Mouse (Mus musculus): ENCODE results near the gene Plcd3.
A peak's percentile ranks its signal among the peaks of the same experiment; 100 is the strongest.

Plcd3 gene

DNA sequence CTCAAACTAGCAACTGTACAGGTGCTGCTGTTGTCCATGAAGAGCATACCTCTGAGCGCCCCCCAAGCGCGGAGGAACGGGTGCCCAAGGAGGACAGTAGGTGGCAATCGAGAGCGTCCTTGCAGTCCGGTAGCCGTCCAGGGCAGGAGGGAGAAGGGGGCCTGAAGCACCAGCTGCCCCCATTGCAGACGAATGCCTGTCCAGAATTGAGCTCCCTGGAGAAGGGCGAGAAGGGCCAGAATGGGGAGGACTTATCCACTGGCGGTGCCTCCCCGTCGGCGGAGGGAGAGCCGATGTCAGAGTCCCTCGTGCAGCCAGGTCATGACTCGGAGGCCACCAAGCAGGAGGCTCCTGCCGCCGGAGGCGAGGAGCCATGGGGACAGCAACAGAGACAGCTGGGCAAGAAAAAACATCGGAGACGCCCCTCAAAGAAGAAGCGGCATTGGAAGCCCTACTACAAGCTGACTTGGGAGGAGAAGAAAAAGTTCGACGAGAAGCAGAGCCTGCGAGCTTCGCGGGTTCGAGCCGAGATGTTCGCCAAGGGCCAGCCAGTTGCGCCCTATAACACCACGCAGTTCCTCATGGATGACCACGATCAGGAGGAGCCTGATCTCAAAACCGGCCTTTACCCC lies 15.6 kb upstream of the Plcd3 start:
- peak; percentile 71 for DNase-seq

GRCm38 (mm10) chr11:103116008-103116818 lies 14.8 kb upstream of the Plcd3 start, which contains the start of gene Hexim1:
Hexim1 (plus strand) TSS chr11:103116231.
- DNase-seq: peak; percentile 100

- peak; percentile 84 for DNase-seq
Measured at GRCm38 (mm10) chr11:103115163-103116007, 13.9 kb upstream of the Plcd3 start.

GRCm38 (mm10) chr11:103114270-103114943 lies 12.9 kb upstream of the Plcd3 start:
- DNase-seq: no peak

DNA sequence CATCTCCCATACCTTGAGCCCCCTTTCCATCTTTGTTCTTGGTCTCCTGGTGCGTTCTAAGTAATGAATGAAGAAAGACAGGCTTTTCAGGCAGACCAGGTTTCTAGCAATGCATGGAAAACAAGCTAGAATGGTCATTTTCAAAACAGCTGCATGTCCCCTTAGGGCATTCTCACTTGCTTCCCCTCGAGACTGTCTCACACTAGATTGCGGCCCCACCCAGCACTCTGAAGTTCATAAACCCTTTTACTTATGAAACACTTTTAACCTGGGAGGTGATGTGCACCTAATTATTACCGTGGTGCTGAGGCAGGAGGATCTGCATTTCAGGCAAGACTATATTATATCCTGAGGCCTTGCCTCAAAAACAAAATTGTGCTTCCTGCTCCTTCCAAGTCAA lies 12.3 kb upstream of the Plcd3 start:
- DNase-seq: no peak

DNA sequence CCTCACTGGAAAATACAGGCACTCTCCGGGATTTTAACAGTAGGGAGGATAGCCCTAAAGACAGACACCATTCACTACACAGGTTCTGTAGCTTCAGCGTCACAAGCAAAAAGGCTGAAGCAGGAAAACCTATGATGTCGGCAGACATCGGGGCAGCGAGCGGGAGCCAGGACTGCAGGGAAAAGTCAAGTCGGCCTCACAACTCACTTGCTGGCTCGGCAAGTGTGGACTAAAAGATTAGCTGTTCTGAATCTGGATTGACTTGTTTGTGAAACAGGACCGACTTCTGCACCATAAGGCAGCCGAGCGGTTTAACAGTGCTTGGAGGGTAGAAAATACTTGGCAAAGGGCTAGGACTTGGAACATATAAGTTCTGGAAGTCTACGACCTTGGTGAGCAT lies 11.5 kb upstream of the Plcd3 start:
- DNase-seq: no peak

DNA sequence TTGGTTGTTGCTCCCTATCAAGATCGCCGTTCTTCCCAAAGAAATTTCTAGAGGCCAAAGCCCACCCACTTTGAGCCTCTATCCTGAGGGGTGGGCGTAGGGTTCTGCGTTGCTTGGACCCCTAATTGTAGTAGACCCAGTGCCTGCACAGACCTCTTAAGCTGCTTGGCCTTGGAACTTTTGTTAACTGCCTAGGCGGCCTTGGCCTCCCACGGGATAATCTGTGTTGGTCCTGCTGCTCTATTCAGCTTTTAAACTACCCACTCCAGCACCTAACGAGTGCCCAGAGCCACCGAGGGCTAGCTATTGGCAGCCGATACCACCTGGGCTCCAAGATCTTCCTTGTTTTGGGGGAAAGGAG lies 11.1 kb upstream of the Plcd3 start:
- no peak for DNase-seq

GRCm38 (mm10) chr11:103111881-103112551 lies 10.6 kb upstream of the Plcd3 start:
- DNase-seq: no peak

- no peak for DNase-seq
Measured at GRCm38 (mm10) chr11:103111301-103111700, 9.8 kb upstream of the Plcd3 start.

- no peak for DNase-seq
Measured at GRCm38 (mm10) chr11:103106386-103106785, 4.9 kb upstream of the Plcd3 start.

- no peak for DNase-seq
Measured at GRCm38 (mm10) chr11:103105810-103106209, 4.4 kb upstream of the Plcd3 start.

DNA sequence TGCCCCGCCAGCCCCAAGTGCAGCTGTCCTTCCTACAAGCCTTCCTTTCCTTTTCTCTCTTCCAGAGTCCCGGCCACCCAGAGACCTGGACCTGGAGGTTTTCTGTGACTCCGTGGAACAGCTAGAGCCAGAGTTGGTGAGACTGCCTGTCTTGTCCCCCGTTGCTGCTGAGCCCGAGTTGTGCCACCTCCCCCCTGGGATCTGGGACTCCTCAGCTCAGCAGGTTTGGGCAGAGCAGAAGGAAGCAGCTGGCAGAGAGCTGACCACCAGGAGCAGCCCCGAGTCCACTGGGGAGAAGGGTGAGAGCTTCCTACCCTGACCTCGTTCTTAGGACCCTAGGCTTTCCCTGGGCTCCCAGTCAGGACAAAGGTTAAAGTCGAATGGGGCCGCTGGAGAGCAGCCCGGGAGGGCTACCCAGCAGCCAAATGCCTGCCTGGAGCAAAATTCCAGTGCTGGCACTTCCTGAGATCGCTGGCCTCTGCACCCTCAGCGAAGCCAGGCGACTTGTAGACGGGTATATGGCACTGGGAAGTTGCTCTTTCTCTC lies 3.8 kb upstream of the Plcd3 start:
- DNase-seq: no peak

- DNase-seq: no peak
Measured at GRCm38 (mm10) chr11:103104469-103104868, 3.0 kb upstream of the Plcd3 start.

- no peak for DNase-seq
Measured at GRCm38 (mm10) chr11:103103621-103104020, 2.2 kb upstream of the Plcd3 start.

GRCm38 (mm10) chr11:103102725-103103349 lies 1.4 kb upstream of the Plcd3 start:
- DNase-seq: peak; percentile 97

DNA sequence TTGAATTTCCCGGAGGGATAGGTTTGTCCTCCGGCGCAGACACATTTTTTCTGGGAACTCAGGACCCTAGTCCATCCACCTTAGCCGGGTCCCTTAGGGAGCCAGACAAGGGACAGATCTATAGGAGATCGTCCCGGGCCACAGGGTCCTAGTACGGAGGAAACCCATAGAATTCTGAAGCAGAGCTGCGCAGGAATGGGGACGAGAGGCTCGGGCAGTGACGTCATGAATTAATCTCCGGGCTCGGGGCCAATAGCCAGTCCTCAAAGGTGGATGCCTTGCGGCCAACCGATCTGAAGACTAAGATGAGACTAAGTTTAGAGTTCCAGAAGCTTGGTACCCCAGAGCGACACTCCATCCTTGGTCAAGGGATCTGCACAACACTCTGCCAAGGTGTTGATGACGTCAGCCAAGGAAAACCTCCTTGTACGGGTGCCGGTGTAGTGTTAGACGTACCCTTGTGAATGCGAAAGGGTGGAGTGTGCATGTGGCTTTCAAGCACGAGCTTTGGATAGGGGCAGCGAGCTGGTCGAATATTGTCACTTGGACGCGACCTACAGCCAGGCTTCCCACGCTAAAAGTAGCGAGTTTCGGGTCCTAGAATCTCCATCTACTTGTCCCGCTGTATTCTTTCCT lies 526 bp upstream of the Plcd3 start:
- peak; percentile 67 for DNase-seq

GRCm38 (mm10) chr11:103100361-103100760 lies 1.1 kb downstream of the Plcd3 start:
- no peak for DNase-seq

- no peak for DNase-seq
Measured at GRCm38 (mm10) chr11:103099352-103099940, 2.0 kb downstream of the Plcd3 start.

DNA sequence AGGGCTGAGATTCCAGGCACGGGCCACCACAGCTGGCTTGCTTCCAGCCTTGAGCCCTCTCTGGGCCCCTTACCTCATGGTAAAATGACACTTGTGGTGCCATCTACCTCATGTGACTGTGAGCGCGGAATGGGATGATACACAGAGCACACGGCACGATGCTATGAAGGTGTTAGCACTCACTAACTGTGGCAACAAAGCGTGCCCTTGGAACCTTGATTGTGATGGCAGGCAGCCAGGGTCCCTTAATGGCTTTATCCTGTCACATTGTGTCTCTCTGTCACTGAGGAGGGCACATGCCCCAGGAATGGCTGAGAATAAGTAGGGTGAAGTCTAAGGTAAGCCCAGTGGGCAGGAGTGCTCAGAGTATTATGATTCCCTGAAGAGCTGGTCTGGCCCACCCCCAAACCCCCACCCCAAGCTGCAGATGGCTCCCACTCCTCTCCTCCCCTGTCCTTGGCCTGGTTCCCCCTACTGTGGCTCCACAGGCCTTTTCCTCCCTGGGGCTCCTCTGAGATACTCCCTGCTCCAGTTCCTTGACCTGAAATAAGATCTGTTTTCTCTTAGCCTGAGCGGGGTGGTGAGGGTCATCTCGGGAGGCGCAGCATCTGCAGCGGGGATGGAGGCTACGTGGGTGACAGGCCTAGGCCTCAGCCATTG lies 2.8 kb downstream of the Plcd3 start:
- no peak for DNase-seq
